Mouse (Mus musculus) forebrain, embryonic 13.5 days (tissue): ENCODE measurements around the gene Cyb5r1. TPM values are rescaled to one million over a fixed set of nuclear protein-coding genes. Genes with fewer than 3 reads are reported as not detected.
"Not testable (repeated sequence)": the region's sequence is repeated elsewhere in the genome, so short reads cannot be mapped to it uniquely, and the experiment has no call there.

Experiments used
- ATAC-seq: fragments of 200-750 bp; cut with Nextera tagmentation; 2 replicates; pipeline ENCODE4 v1.8.0; 2017
- H3K27ac ChIP-seq: fragments of 300-500 bp; sonication (generic); 2 replicates; pipeline ENCODE4 v1.5.1; 2015; ENCODE audit warnings: inconsistent platforms, mild to moderate bottlenecking, moderate library complexity
- H3K27me3 ChIP-seq: fragments of 300-500 bp; sonication (generic); 2 replicates; pipeline ENCODE4 v1.6.1; 2015; ENCODE audit warnings: mild to moderate bottlenecking, inconsistent platforms
- H3K36me3 ChIP-seq: fragments of 300-500 bp; sonication (generic); 2 replicates; pipeline ENCODE4 v1.6.1; 2015; ENCODE audit warnings: mild to moderate bottlenecking, inconsistent platforms; ENCODE audit not compliant: poor library complexity, severe bottlenecking
- H3K4me1 ChIP-seq: fragments of 300-500 bp; sonication (generic); 2 replicates; pipeline ENCODE4 v1.6.1; 2015; ENCODE audit warnings: inconsistent platforms
- H3K4me2 ChIP-seq: fragments of 300-500 bp; sonication (generic); 2 replicates; pipeline ENCODE4 v1.6.1; 2015; ENCODE audit warnings: inconsistent platforms, mild to moderate bottlenecking, moderate library complexity
- H3K4me3 ChIP-seq: fragments of 300-500 bp; sonication (generic); 2 replicates; pipeline ENCODE4 v1.5.1; 2015; ENCODE audit warnings: mild to moderate bottlenecking, inconsistent platforms
- H3K9ac ChIP-seq: fragments of 300-500 bp; sonication (generic); 2 replicates; pipeline ENCODE4 v1.6.1; 2015; ENCODE audit warnings: mild to moderate bottlenecking, inconsistent platforms
- H3K9me3 ChIP-seq: fragments of 300-500 bp; sonication (generic); replicated peaks from 2 replicates; pipeline ENCODE4 v1.6.1; 2016; ENCODE audit warnings: inconsistent platforms
- WGBS: fragments of 180-500 bp; shearing (Covaris S2); methylation state at CpG from one replicate; pipeline ENCODE4 v1.1.7; 2015; 5-methylcytosine and 5-hydroxymethylcytosine counted together
- polyA plus RNA-seq: library from polyadenylated mRNA; unstranded; fragments of >200 nt; fragmentation: Nextera tagmentation; extraction: Ambion mirVana; gene quantifications from 2 replicates; pipeline ENCODE4 v1.2.1, GENCODE M21; 2015

The Cyb5r1 gene
- polyA plus RNA-seq, 1 experiment from 2014 or later, result 20.3 TPM

GRCm38 (mm10) chr1:134415168-134415831 lies 9.9 kb downstream of the Cyb5r1 start, which contains the start of gene Adipor1:
Gene Adipor1, plus strand, starts transcription at chr1:134415378.
- under 1% methylated on average over 73 of the region's 77 CpGs for WGBS
- Histone ChIP-seq H3K27me3 (no peaks in the 10 kb centered on the region), H3K27ac (peak within 1 kb of the TSS; percentile 89), H3K36me3 (peaks cover 14% of the 10 kb centered on the region), H3K9me3 (no peaks in the 10 kb centered on the region), H3K9ac (peak within 1 kb of the TSS; percentile 86), H3K4me3 (peak within 1 kb of the TSS; percentile 87), H3K4me2 (peak within 1 kb of the TSS; percentile 64), H3K4me1 (peaks cover 46% of the 10 kb centered on the region)
- ATAC-seq, result peak; percentile 100

- Histone ChIP-seq H3K4me3 (no peak overlapping the region), H3K4me1 (peaks cover 46% of the 10 kb centered on the region), H3K27me3 (no peaks in the 10 kb centered on the region), H3K9ac (no peak overlapping the region), H3K36me3 (peaks cover 9% of the 10 kb centered on the region), H3K9me3 (no peaks in the 10 kb centered on the region), H3K27ac (no peak overlapping the region), H3K4me2 (no peak overlapping the region)
- WGBS, result 90% methylated on average over 2 of the region's 2 CpGs
- no peak for ATAC-seq
Measured at GRCm38 (mm10) chr1:134418414-134418975, 13.1 kb downstream of the Cyb5r1 start.

- H3K27me3 ChIP-seq, result no peaks in the 10 kb centered on the region
- H3K4me2 ChIP-seq, result no peak overlapping the region
- H3K9me3 ChIP-seq, result no peaks in the 10 kb centered on the region
- peaks cover 16% of the 10 kb centered on the region for H3K36me3 ChIP-seq
- WGBS, result 84% methylated on average over 1 of the region's 1 CpGs
- ATAC-seq, result no peak
- 0 out of 2 replicates have a peak overlapping the region, but pooled peaks have one; percentile 2 for H3K27ac ChIP-seq
- no peak overlapping the region for H3K4me3 ChIP-seq
- peaks cover 44% of the 10 kb centered on the region for H3K4me1 ChIP-seq
- no peak overlapping the region for H3K9ac ChIP-seq
Measured at GRCm38 (mm10) chr1:134419176-134419575, 13.8 kb downstream of the Cyb5r1 start.

GRCm38 (mm10) chr1:134419751-134420458 lies 14.5 kb downstream of the Cyb5r1 start:
- no peak overlapping the region for H3K4me3 ChIP-seq
- 44% methylated on average over 5 of the region's 5 CpGs for WGBS
- no peak for ATAC-seq
- H3K36me3 ChIP-seq, result peaks cover 23% of the 10 kb centered on the region
- peaks cover 38% of the 10 kb centered on the region for H3K4me1 ChIP-seq
- no peak overlapping the region for H3K9ac ChIP-seq
- 0 out of 2 replicates have a peak overlapping the region, but pooled peaks have one; percentile 2 for H3K27ac ChIP-seq
- H3K27me3 ChIP-seq, result no peaks in the 10 kb centered on the region
- no peak overlapping the region for H3K4me2 ChIP-seq
- H3K9me3 ChIP-seq, result no peaks in the 10 kb centered on the region

- Histone ChIP-seq H3K4me3 (no peak overlapping the region), H3K4me1 (peaks cover 12% of the 10 kb centered on the region), H3K36me3 (peaks cover 63% of the 10 kb centered on the region), H3K4me2 (no peak overlapping the region), H3K9me3 (no peaks in the 10 kb centered on the region), H3K27me3 (no peaks in the 10 kb centered on the region), H3K9ac (no peak overlapping the region), H3K27ac (no peak overlapping the region)
- ATAC-seq, result no peak
- 79% methylated on average over 10 of the region's 10 CpGs for WGBS
Measured at GRCm38 (mm10) chr1:134423911-134424310, 18.6 kb downstream of the Cyb5r1 start.

- Histone ChIP-seq H3K4me3 (no peak overlapping the region), H3K9me3 (no peaks in the 10 kb centered on the region), H3K9ac (no peak overlapping the region), H3K4me2 (no peak overlapping the region), H3K36me3 (peaks cover 85% of the 10 kb centered on the region), H3K27ac (no peak overlapping the region), H3K27me3 (no peaks in the 10 kb centered on the region), H3K4me1 (no peaks in the 10 kb centered on the region)
- 89% methylated on average over 5 of the region's 5 CpGs for WGBS
- no peak for ATAC-seq
Measured at GRCm38 (mm10) chr1:134426289-134426688, 20.9 kb downstream of the Cyb5r1 start.

GRCm38 (mm10) chr1:134433002-134433401 lies 27.6 kb downstream of the Cyb5r1 start:
- Histone ChIP-seq H3K9me3 (no peaks in the 10 kb centered on the region), H3K4me2 (no peak overlapping the region), H3K36me3 (peaks cover 56% of the 10 kb centered on the region), H3K9ac (no peak overlapping the region), H3K4me1 (no peaks in the 10 kb centered on the region), H3K27ac (no peak overlapping the region), H3K4me3 (no peak overlapping the region), H3K27me3 (no peaks in the 10 kb centered on the region)
- no peak for ATAC-seq
- 90% methylated on average over 10 of the region's 10 CpGs for WGBS

GRCm38 (mm10) chr1:134433473-134433872 lies 28.1 kb downstream of the Cyb5r1 start:
- peaks cover 52% of the 10 kb centered on the region for H3K36me3 ChIP-seq
- no peak for ATAC-seq
- WGBS, result 93% methylated on average over 4 of the region's 4 CpGs

GRCm38 (mm10) chr1:134435414-134435813 lies 30.1 kb downstream of the Cyb5r1 start:
- Histone ChIP-seq H3K4me2 (no peak overlapping the region), H3K36me3 (peaks cover 32% of the 10 kb centered on the region), H3K27ac (no peak overlapping the region), H3K9ac (no peak overlapping the region), H3K27me3 (no peaks in the 10 kb centered on the region), H3K9me3 (no peaks in the 10 kb centered on the region), H3K4me1 (no peaks in the 10 kb centered on the region), H3K4me3 (no peak overlapping the region)
- WGBS, result 26% methylated on average over 4 of the region's 4 CpGs
- ATAC-seq, result no peak

More at GRCm38 (mm10) chr1:134433473-134433872, 28.1 kb downstream of the Cyb5r1 start:
- Histone ChIP-seq H3K9ac (no peak overlapping the region), H3K4me1 (no peaks in the 10 kb centered on the region), H3K27ac (no peak overlapping the region), H3K4me3 (no peak overlapping the region), H3K9me3 (no peaks in the 10 kb centered on the region), H3K4me2 (no peak overlapping the region), H3K27me3 (no peaks in the 10 kb centered on the region)

- Histone ChIP-seq H3K4me1 (no peaks in the 10 kb centered on the region), H3K9me3 (no peaks in the 10 kb centered on the region), H3K9ac (no peak overlapping the region), H3K4me2 (no peak overlapping the region), H3K36me3 (no peaks in the 10 kb centered on the region), H3K27me3 (no peaks in the 10 kb centered on the region), H3K4me3 (no peak overlapping the region), H3K27ac (no peak overlapping the region)
- no peak for ATAC-seq
- WGBS, result 93% methylated on average over 6 of the region's 6 CpGs
Measured at GRCm38 (mm10) chr1:134440437-134440836, 35.1 kb downstream of the Cyb5r1 start.

- not testable (repeated sequence) for H3K36me3 ChIP-seq, H3K4me2 ChIP-seq, H3K4me1 ChIP-seq, H3K9me3 ChIP-seq, H3K27ac ChIP-seq, H3K27me3 ChIP-seq, H3K9ac ChIP-seq, ATAC-seq, H3K4me3 ChIP-seq
- 91% methylated on average over 8 of the region's 10 CpGs for WGBS
Measured at GRCm38 (mm10) chr1:134441737-134442136, 36.4 kb downstream of the Cyb5r1 start.

GRCm38 (mm10) chr1:134442394-134442793 lies 37.0 kb downstream of the Cyb5r1 start:
- H3K9me3 ChIP-seq, result no peaks in the 10 kb centered on the region
- no peaks in the 10 kb centered on the region for H3K36me3 ChIP-seq
- H3K9ac ChIP-seq, result no peak overlapping the region
- no peak for ATAC-seq
- H3K4me1 ChIP-seq, result no peaks in the 10 kb centered on the region
- H3K4me2 ChIP-seq, result no peak overlapping the region
- no peak overlapping the region for H3K4me3 ChIP-seq
- H3K27ac ChIP-seq, result no peak overlapping the region
- H3K27me3 ChIP-seq, result no peaks in the 10 kb centered on the region
- WGBS, result 88% methylated on average over 3 of the region's 3 CpGs
